Mouse (Mus musculus) gastrocnemius, postnatal 36 days (tissue): ENCODE data around the gene Btbd35f18. TPM values are rescaled to one million over a fixed set of nuclear protein-coding genes. Genes with fewer than 3 reads are reported as not detected.
"Not testable (repeated sequence)": the region's sequence is repeated elsewhere in the genome, so short reads cannot be mapped to it uniquely, and the experiment has no call there.

ENCODE experiments used
- DNase-seq, 2 experiments: peaks; one replicate each; pipeline ENCODE4 v3.0.0; 2022
- intact Hi-C: fragments of 180-260 bp; cut with DNase I; formaldehyde crosslinking; loops from one replicate; pipeline ENCODE4 v1.15.1; 2025
- long read RNA-seq, 2 experiments: library from polyadenylated mRNA; stranded (forward); transcript quantifications; one replicate each; pipeline ENCODE4 v2.0.0; 2021
- total RNA-seq, 2 experiments: library from RNA; stranded (reverse); gene quantifications; 2 replicates each; pipeline ENCODE4 v1.2.3; 2021

Gene Btbd35f18
- not detected for total RNA-seq
- long read RNA-seq, experiment 1: 0 reads
- long read RNA-seq, experiment 2: 0 reads

GRCm38 (mm10) chrX:3699933-3700332 is at the start of gene Btbd35f18:
TSS of gene Btbd35f18 (plus strand) at chrX:3700233.
- DNase-seq, intact Hi-C loops: not testable (repeated sequence)

Other genes starting within 250 kb of the Btbd35f18 start
- gene Btbd35f10, start 52.7 kb downstream of the Btbd35f18 start, total RNA-seq: not detected